Mouse (Mus musculus) megakaryocyte-erythroid progenitor cell, adult 5-6 weeks (primary cell): ENCODE results near the gene Gm773. TPM values are rescaled to one million over a fixed set of nuclear protein-coding genes. Genes with fewer than 3 reads are reported as not detected.
"Not testable (repeated sequence)": the region's sequence is repeated elsewhere in the genome, so short reads cannot be mapped to it uniquely, and the experiment has no call there.

Experiments used
- ATAC-seq: replicated peaks from 2 replicates; pipeline ENCODE4 v1.8.0; 2016; ENCODE audit warnings: mild to moderate bottlenecking, inconsistent platforms; ENCODE audit not compliant: severe bottlenecking, poor library complexity, low FRiP score, low TSS enrichment
- total RNA-seq, 2 experiments: library from RNA; stranded (forward) in 1 of 2; stranded (reverse) in 1 of 2; fragments of 200-1000, 215-1000 nt in 1 of 2; fragments of >200 nt in 1 of 2; fragmentation: Nextera tagmentation in 1 of 2; gene quantifications; 2 replicates each; pipeline ENCODE4 v1.2.3; 2014 to 2017

Gm773 gene
- total RNA-seq (2014; fragmentation: Nextera tagmentation): not detected in 2 replicates
- not detected in 2 replicates for total RNA-seq (2017)

DNA sequence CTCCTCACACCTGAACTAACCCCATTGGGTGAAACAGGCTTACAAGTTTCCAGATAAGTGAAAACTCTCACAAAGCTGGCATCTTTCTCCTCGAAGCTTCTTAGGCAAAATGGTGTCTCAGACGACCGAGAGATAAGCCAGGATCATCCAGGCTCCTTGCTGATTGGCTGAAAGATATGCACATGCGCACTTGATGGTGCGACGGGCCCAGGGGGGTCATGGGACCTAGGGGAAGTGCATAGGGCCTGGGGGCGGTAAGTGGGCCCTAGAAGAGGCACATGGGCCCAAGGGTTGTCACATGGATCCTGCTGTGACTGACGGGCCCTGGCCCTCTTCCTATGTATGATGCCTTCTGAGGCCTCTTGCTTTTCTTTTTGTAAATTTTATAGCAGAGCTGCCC, at the start of gene Gm773:
Gene Gm773 (minus strand): TSS at position 111 of the 400 bp plus-strand sequence.
- no peak for ATAC-seq

DNA sequence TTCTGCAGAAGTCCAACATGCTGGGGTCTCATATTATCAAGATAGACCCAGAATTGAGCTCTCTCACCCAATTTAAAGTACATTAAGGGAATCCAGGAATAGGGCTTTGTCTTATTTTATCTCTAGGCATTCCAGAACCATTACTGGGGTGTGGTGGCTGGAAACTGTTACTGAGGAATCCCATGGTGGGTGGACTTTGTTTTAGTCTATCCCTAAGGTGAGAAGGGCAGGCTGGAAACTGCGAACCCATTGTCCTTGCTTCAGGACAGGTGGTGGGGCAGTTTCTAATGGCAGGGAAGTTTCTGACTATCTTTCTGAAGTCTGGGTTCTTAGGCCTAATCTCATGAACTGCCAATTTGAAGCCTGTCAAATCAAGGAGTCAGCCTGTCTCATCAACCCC, 26.2 kb downstream of the Gm773 start:
- ATAC-seq: not testable (repeated sequence)

DNA sequence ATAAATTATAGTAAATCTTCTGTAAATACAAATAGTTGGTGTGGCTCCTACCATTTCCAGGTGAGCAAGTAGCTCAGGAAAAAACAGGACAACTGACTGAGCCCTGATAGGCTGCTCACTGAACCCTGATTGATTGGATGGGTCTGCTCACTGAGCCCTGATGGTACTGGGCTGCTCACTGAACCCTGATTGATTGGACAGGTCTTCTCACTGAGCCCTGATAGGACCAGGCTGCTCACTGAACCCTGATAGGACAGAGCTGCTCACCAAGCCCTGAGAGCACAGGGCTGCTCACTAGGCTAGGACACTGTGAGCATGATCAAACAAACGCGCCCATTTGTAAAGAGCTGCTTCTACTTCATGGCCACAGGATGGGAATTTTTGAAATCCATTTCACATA, 61.3 kb downstream of the Gm773 start:
- ATAC-seq: no peak

Other genes starting within 250 kb of the Gm773 start
- 1.4 and 6.2 TPM in 2 replicates for gene 3830403N18Rik, start 76.3 kb downstream of the Gm773 start, total RNA-seq (2014; fragmentation: Nextera tagmentation)
- 4.6 and 6.6 TPM in 2 replicates for gene 3830403N18Rik, start 76.3 kb downstream of the Gm773 start, total RNA-seq (2017)
- 1.2 and 1.9 TPM in 2 replicates for gene Zfp449, start 133.5 kb upstream of the Gm773 start, total RNA-seq (2014; fragmentation: Nextera tagmentation)
- 2.0 and 2.3 TPM in 2 replicates for gene Zfp449, start 133.5 kb upstream of the Gm773 start, total RNA-seq (2017)
- 0.45 TPM in 1 of 2 replicates, not detected in the other for gene Smim10l2a, start 161.7 kb upstream of the Gm773 start, total RNA-seq (2014; fragmentation: Nextera tagmentation)
- gene Smim10l2a, start 161.7 kb upstream of the Gm773 start, total RNA-seq (2017): 1.0 and 1.2 TPM in 2 replicates
- gene Gm2174, start 235.1 kb upstream of the Gm773 start, total RNA-seq (2014; fragmentation: Nextera tagmentation): not detected in 2 replicates
- gene Gm2174, start 235.1 kb upstream of the Gm773 start, total RNA-seq (2017): 163 and 194 TPM in 2 replicates
- gene Ints6l, start 242.0 kb upstream of the Gm773 start, total RNA-seq (2014; fragmentation: Nextera tagmentation): 53.8 and 58.8 TPM in 2 replicates
- 61.2 and 73.2 TPM in 2 replicates for gene Ints6l, start 242.0 kb upstream of the Gm773 start, total RNA-seq (2017)